Mouse (Mus musculus) small intestine, adult 2 months (tissue): Measurements from ENCODE around the gene Atl1.

ENCODE experiments used
- CTCF ChIP-seq: fragments of 200-500 bp; IDR thresholded peaks from 2 replicates; pipeline ENCODE4 v1.5.1; 2012; ENCODE audit warnings: low read depth, mild to moderate bottlenecking, control low read depth, inconsistent platforms, low read length, moderate library complexity, mixed read lengths; ENCODE audit not compliant: insufficient replicate concordance, insufficient read length; ENCODE audit errors: extremely low read depth
- POLR2A ChIP-seq: fragments of 200-500 bp; IDR thresholded peaks from 2 replicates; pipeline ENCODE4 v1.6.1; 2012; ENCODE audit warnings: low read depth, mild to moderate bottlenecking, control low read depth, inconsistent platforms, low read length, moderate library complexity

GRCm38 (mm10) chr12:69855641-69856300 lies 36.6 kb upstream of the Atl1 start:
- no peak for TF ChIP-seq CTCF
- no peak for TF ChIP-seq POLR2A
